In genomic region chr16:94396641-94397040, GRCm38 (mm10) we compare ENCODE assay signal across 13 mouse cellular contexts.
"Had no signal": no experiment of that assay in that cellular context is flagged by ENCODE, and none has a peak within 500 bp of the region (broad histone marks: within the 10 kb centered on the region; RNA-seq: fewer than 3 reads in every experiment).

No protein-coding gene starts in this region.

- DNase-seq: kidney, adult 2 months; kidney, postnatal 14 days; lung, embryonic 14.5 days; right cerebral cortex, adult 18-20 months; right cerebral cortex, postnatal 25 days; thymus, postnatal 4 days had no signal

- H3K9ac ChIP-seq: kidney, embryonic 15.5 days; lung, embryonic 14.5 days; midbrain, embryonic 13.5 days; neural tube, embryonic 15.5 days had no signal

- H3K4me3 ChIP-seq: kidney, embryonic 15.5 days; left cerebral cortex, adult 2 months; limb, embryonic 10.5 days; midbrain, embryonic 13.5 days; myocyte; neural tube, embryonic 15.5 days had no signal

- H3K27me3 ChIP-seq: kidney, embryonic 15.5 days; midbrain, embryonic 13.5 days; neural tube, embryonic 15.5 days had no signal

- H3K9me3 ChIP-seq: kidney, embryonic 15.5 days; limb, embryonic 10.5 days; midbrain, embryonic 13.5 days; neural tube, embryonic 15.5 days had no signal

- H3K4me2 ChIP-seq: kidney, embryonic 15.5 days; liver, embryonic 11.5 days; lung, embryonic 14.5 days; midbrain, embryonic 13.5 days; neural tube, embryonic 15.5 days had no signal

- ATAC-seq: midbrain, embryonic 13.5 days had no signal

- H3K27ac ChIP-seq: kidney, embryonic 15.5 days; left cerebral cortex, adult 2 months; limb, embryonic 10.5 days; midbrain, embryonic 13.5 days; neural tube, embryonic 15.5 days had no signal
